Mouse (Mus musculus): ENCODE measurements at regions not wholly inside any gene's neighbourhood (a gene's known extent, or its start where the extent isn't known, plus 50 kb on each side); places are given as distances from the start of the nearest gene placed in this dataset.

DNA sequence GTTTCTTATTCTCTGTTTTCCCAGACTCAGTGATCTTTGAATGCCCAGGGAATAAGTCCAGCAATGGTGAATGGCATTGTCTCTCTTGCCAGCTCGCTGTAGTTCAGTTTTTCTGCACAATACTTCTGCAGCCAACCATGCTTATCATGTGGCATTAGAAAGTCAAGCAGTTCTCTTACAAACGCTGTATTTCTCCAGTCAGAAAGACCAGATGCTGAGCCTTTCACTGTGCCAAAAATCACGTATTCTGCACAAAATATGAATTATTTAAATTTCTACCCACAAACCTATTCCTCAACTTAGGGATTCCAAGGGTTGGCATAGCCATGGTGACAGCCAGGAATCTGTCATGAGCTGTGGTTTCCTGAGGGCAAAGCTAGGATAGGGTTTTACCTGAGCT, 95.0 kb upstream of the 1700025G04Rik start:
- H3K4me1 ChIP-seq (ENCODE audit: control insufficient read depth, low read depth, low read length): no peaks in the 10 kb centered on the region
- no peaks in the 10 kb centered on the region for H3K27me3 ChIP-seq (ENCODE audit: control insufficient read depth, insufficient read depth, low read depth, low read length)
- no peak overlapping the region for H3K27ac ChIP-seq (ENCODE audit: low read length)
- H3K9ac ChIP-seq (ENCODE audit: low read depth, low read length): no peak overlapping the region
- no peak overlapping the region for H3K4me3 ChIP-seq (ENCODE audit: low read depth, low read length)
- no peak overlapping the region for H3K4me2 ChIP-seq (ENCODE audit: low read depth, low read length)
- no peaks in the 10 kb centered on the region for H3K9me3 ChIP-seq (replicated peaks; ENCODE audit: control insufficient read depth, low read length)
- H3K36me3 ChIP-seq (ENCODE audit: control insufficient read depth, insufficient read depth): no peaks in the 10 kb centered on the region
- no peak for ATAC-seq (ENCODE audit: low read depth)
- WGBS (ENCODE audit: insufficient replicate concordance): 51% methylated on average over 3 of the region's 3 CpGs

DNA sequence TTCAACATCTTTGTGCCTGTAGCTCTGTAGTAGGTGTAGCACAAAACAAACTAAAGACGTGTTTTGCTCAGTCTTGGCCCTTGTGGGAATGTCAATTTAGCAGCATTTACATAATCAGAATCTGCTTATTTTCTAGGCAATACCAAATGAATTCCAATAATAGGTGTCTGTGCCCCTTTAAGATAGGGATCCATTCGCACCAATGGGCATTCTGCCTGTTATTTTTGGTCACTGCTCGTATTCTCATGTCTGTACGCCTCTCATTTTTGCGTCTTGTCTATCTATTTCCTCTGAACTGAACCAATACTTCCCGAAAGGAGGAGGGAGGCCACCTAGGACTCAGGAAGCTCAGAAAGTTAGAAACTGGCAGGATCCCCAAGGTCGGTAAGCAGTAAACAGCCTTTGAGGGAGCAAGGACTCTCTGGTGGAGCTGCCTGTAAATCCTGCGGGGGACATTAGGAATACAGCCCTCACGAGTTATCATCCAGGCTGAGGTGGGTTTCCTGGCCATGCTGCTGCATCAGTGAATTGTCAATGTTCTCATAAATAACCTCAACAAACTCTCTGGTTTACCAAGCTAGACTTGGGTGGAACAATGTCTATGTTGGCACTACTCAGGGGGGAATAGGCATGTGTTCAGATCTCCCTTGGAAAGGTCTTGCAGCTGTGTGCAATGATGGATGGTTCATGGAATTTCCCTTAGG, 86.5 kb upstream of the 1700025G04Rik start:
- ATAC-seq (ENCODE audit: low read depth): no peak
- Histone ChIP-seq H3K4me3 (ENCODE audit: low read depth, low read length) (no peak overlapping the region), H3K4me1 (ENCODE audit: control insufficient read depth, low read depth, low read length) (no peaks in the 10 kb centered on the region), H3K4me2 (ENCODE audit: low read depth, low read length) (no peak overlapping the region), H3K27me3 (ENCODE audit: control insufficient read depth, insufficient read depth, low read depth, low read length) (no peaks in the 10 kb centered on the region), H3K9ac (ENCODE audit: low read depth, low read length) (no peak overlapping the region), H3K36me3 (ENCODE audit: control insufficient read depth, insufficient read depth) (no peaks in the 10 kb centered on the region), H3K27ac (ENCODE audit: low read length) (no peak overlapping the region), H3K9me3 (replicated peaks; ENCODE audit: control insufficient read depth, low read length) (no peaks in the 10 kb centered on the region)
- WGBS (ENCODE audit: insufficient replicate concordance): 59% methylated on average over 9 of the region's 9 CpGs

DNA sequence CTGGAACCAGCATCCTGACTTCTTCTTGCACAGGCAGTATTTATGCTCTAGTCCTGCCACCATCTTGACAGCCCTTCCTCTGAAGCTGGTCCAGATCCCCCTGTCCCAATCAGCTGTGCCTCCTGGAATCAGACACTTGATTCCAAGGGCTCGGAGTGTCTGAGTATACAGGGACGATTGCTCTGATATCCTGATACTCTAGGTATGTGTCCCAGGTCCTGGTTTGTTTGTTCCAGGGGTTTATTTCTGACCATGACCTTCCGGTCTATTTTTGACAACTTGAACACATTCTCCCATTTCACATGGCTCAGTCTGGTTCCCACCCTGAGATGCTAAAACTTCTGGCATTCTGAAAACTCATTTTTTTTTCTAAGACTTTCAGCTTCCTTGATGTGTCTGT, 85.8 kb upstream of the 1700025G04Rik start:
- Histone ChIP-seq H3K36me3 (ENCODE audit: control insufficient read depth, insufficient read depth) (no peaks in the 10 kb centered on the region), H3K27me3 (ENCODE audit: control insufficient read depth, insufficient read depth, low read depth, low read length) (no peaks in the 10 kb centered on the region), H3K9ac (ENCODE audit: low read depth, low read length) (no peak overlapping the region), H3K4me3 (ENCODE audit: low read depth, low read length) (no peak overlapping the region), H3K4me1 (ENCODE audit: control insufficient read depth, low read depth, low read length) (no peaks in the 10 kb centered on the region), H3K4me2 (ENCODE audit: low read depth, low read length) (no peak overlapping the region), H3K9me3 (replicated peaks; ENCODE audit: control insufficient read depth, low read length) (no peaks in the 10 kb centered on the region), H3K27ac (ENCODE audit: low read length) (no peak overlapping the region)
- ATAC-seq (ENCODE audit: low read depth): no peak
- WGBS (ENCODE audit: insufficient replicate concordance): 66% methylated on average over 3 of the region's 3 CpGs

DNA sequence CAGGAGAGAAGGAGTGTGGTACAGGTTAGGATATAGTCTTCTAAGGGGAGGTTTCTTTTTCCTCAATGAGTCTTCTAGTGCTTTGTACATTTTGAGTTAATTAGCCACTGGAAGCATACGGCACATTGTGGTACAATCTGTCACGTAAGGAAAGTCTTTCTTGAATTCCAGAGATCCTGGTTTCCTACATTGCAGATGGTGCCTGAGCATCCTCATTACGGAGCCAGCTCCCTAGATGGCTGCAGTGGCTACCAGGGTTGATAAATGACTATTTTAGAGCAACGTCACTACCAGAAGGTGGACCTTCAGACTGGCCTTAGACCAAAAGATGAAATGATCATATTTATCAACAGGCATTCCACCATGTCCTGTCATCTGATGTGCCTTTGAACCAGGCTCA, 84.5 kb upstream of the 1700025G04Rik start:
- H3K27ac ChIP-seq (ENCODE audit: low read length): no peak overlapping the region
- ATAC-seq (ENCODE audit: low read depth): no peak
- no peaks in the 10 kb centered on the region for H3K4me1 ChIP-seq (ENCODE audit: control insufficient read depth, low read depth, low read length)
- H3K9me3 ChIP-seq (replicated peaks; ENCODE audit: control insufficient read depth, low read length): no peaks in the 10 kb centered on the region
- 77% methylated on average over 4 of the region's 4 CpGs for WGBS (ENCODE audit: insufficient replicate concordance)
- H3K27me3 ChIP-seq (ENCODE audit: control insufficient read depth, insufficient read depth, low read depth, low read length): no peaks in the 10 kb centered on the region
- H3K36me3 ChIP-seq (ENCODE audit: control insufficient read depth, insufficient read depth): no peaks in the 10 kb centered on the region
- H3K4me3 ChIP-seq (ENCODE audit: low read depth, low read length): no peak overlapping the region
- H3K4me2 ChIP-seq (ENCODE audit: low read depth, low read length): no peak overlapping the region
- no peak overlapping the region for H3K9ac ChIP-seq (ENCODE audit: low read depth, low read length)

DNA sequence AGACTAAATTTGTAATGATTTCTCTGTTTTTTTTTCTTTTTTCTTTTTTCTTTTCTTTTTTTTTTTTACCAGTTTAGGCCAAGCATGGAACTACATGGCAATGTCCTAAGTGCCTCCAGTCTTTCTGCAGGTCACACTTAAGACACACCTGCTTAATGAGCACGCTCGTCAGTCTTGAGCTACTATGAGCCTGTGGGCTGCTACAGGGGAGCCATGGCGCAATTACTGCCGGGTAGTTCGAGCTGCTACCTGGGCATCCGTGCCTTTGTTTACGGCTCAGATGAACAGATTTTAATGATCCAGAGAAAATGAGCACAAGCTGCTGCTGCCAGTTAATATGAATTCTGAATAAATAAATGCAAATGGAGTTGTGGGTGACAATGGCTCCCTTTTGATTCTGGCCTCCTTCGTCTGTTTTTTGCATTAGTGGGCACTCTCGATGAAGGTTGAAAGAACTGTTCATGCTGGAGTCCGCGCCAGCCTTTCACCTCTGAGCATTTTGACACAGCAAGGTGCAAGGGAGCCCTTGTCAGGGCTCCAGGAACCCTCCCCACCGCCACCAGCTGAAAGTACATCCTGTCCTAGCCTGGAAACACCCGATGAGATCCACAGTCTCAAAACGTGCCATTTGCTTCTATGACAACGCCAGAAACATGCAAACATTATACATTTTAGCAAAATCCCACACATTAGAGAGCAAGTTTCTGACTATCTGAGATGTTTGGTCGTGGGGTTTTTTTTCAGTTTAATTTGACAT, 81.3 kb upstream of the 1700025G04Rik start:
- 68% methylated on average over 16 of the region's 16 CpGs for WGBS (ENCODE audit: insufficient replicate concordance)
- Histone ChIP-seq H3K9me3 (replicated peaks; ENCODE audit: control insufficient read depth, low read length) (no peaks in the 10 kb centered on the region), H3K27me3 (ENCODE audit: control insufficient read depth, insufficient read depth, low read depth, low read length) (no peaks in the 10 kb centered on the region), H3K36me3 (ENCODE audit: control insufficient read depth, insufficient read depth) (no peaks in the 10 kb centered on the region), H3K9ac (ENCODE audit: low read depth, low read length) (no peak overlapping the region), H3K4me1 (ENCODE audit: control insufficient read depth, low read depth, low read length) (no peaks in the 10 kb centered on the region), H3K4me3 (ENCODE audit: low read depth, low read length) (no peak overlapping the region), H3K27ac (ENCODE audit: low read length) (no peak overlapping the region), H3K4me2 (ENCODE audit: low read depth, low read length) (no peak overlapping the region)
- no peak for ATAC-seq (ENCODE audit: low read depth)

DNA sequence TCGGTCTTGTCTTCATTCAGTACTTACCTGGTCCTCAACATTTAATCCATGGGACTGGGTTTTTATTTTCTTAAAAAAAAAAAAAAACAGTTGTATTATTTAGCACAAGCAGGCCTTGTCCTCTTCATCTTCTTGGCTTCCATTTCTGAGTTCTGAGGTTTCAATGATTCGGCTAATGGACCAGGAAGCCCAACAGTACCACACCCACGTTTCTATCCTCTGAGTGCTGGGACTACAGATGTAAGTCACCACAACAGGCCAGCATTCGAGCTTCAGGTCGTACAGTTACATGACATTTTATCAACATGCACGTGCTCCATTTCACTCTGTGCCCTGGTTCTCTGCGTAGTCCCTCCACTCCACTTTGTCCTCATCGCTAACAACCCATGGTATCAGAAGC, 80.7 kb upstream of the 1700025G04Rik start:
- 67% methylated on average over 8 of the region's 8 CpGs for WGBS (ENCODE audit: insufficient replicate concordance)
- no peak overlapping the region for H3K4me2 ChIP-seq (ENCODE audit: low read depth, low read length)
- no peaks in the 10 kb centered on the region for H3K9me3 ChIP-seq (replicated peaks; ENCODE audit: control insufficient read depth, low read length)
- H3K4me3 ChIP-seq (ENCODE audit: low read depth, low read length): no peak overlapping the region
- no peak overlapping the region for H3K9ac ChIP-seq (ENCODE audit: low read depth, low read length)
- no peaks in the 10 kb centered on the region for H3K4me1 ChIP-seq (ENCODE audit: control insufficient read depth, low read depth, low read length)
- no peak overlapping the region for H3K27ac ChIP-seq (ENCODE audit: low read length)
- H3K36me3 ChIP-seq (ENCODE audit: control insufficient read depth, insufficient read depth): no peaks in the 10 kb centered on the region
- no peaks in the 10 kb centered on the region for H3K27me3 ChIP-seq (ENCODE audit: control insufficient read depth, insufficient read depth, low read depth, low read length)
- ATAC-seq (ENCODE audit: low read depth): no peak

DNA sequence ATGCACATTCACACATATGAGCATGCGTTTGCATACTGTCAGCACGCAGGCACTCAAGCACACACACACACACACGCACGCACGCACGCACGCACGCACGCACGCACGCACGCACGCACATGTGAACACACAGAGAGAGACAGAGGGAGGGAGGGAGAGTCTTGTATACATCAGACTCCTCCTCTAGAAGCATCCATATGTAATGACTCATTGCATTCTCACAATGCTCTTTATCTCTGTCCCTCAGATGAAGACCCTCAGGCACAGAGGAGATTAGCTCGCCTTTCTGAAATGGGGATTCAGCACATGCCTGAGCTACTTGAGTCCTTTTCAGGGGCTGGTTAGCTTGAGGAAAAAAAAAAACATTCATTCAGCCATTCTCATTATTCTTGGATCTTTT, 79.6 kb upstream of the 1700025G04Rik start:
- WGBS (ENCODE audit: insufficient replicate concordance): 90% methylated on average over 14 of the region's 14 CpGs
- H3K9me3 ChIP-seq (replicated peaks; ENCODE audit: control insufficient read depth, low read length): no peaks in the 10 kb centered on the region
- ATAC-seq (ENCODE audit: low read depth): no peak

DNA sequence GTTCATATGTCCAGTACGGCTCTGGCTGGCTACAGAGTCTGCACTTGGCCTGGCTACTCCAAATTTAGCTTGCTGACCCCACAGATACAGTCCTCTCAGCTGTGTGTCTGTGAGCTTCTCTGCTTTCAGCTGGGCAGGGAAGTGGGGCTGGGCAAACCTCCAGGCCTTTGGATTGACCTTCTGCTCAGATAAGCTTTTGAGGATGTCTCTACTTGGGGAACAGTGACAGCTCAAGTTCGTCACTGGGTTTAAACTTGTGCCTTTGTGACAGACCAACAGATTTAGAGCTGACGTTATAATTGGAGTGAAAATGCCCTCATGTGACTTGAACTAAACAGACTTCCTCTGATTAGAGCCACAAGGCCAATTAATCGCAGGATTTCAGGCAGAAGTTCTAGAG, 78.4 kb upstream of the 1700025G04Rik start:
- Histone ChIP-seq H3K9ac (ENCODE audit: low read depth, low read length) (no peak overlapping the region), H3K36me3 (ENCODE audit: control insufficient read depth, insufficient read depth) (no peaks in the 10 kb centered on the region), H3K4me1 (ENCODE audit: control insufficient read depth, low read depth, low read length) (no peaks in the 10 kb centered on the region), H3K27me3 (ENCODE audit: control insufficient read depth, insufficient read depth, low read depth, low read length) (no peaks in the 10 kb centered on the region), H3K27ac (ENCODE audit: low read length) (no peak overlapping the region), H3K9me3 (replicated peaks; ENCODE audit: control insufficient read depth, low read length) (no peaks in the 10 kb centered on the region), H3K4me3 (ENCODE audit: low read depth, low read length) (no peak overlapping the region), H3K4me2 (ENCODE audit: low read depth, low read length) (no peak overlapping the region)
- peak; percentile 41; the same call in 1 of the 2 replicates for ATAC-seq (ENCODE audit: low read depth)
- 55% methylated on average over 4 of the region's 4 CpGs for WGBS (ENCODE audit: insufficient replicate concordance)

More for the DNA sequence above, 79.6 kb upstream of the 1700025G04Rik start:
- Histone ChIP-seq H3K36me3 (ENCODE audit: control insufficient read depth, insufficient read depth) (no peaks in the 10 kb centered on the region), H3K27me3 (ENCODE audit: control insufficient read depth, insufficient read depth, low read depth, low read length) (no peaks in the 10 kb centered on the region), H3K4me1 (ENCODE audit: control insufficient read depth, low read depth, low read length) (no peaks in the 10 kb centered on the region), H3K9ac (ENCODE audit: low read depth, low read length) (no peak overlapping the region), H3K27ac (ENCODE audit: low read length) (no peak overlapping the region), H3K4me3 (ENCODE audit: low read depth, low read length) (no peak overlapping the region), H3K4me2 (ENCODE audit: low read depth, low read length) (no peak overlapping the region)

DNA sequence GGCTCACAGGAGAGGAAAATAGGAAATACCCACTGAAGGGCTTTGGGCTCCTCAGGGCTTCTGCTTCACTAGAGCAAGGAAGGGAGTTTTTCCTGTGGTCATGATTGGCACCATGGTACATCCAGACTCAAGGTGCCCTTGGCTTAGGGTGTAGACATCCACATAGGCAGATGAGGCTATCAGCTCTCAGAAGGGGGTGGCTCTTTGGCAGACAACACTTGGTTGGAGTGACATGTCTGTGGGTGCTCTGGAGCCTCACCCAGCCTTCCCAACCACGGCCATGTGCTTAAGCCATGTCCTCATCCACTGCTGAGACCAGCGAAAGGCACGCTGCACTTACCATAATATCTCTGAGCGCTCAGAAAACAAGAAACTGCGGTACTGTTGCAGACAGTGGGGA, 77.8 kb upstream of the 1700025G04Rik start:
- no peak for ATAC-seq (ENCODE audit: low read depth)
- Histone ChIP-seq H3K4me1 (ENCODE audit: control insufficient read depth, low read depth, low read length) (no peaks in the 10 kb centered on the region), H3K9me3 (replicated peaks; ENCODE audit: control insufficient read depth, low read length) (no peaks in the 10 kb centered on the region), H3K4me2 (ENCODE audit: low read depth, low read length) (no peak overlapping the region), H3K9ac (ENCODE audit: low read depth, low read length) (no peak overlapping the region), H3K4me3 (ENCODE audit: low read depth, low read length) (no peak overlapping the region), H3K36me3 (ENCODE audit: control insufficient read depth, insufficient read depth) (no peaks in the 10 kb centered on the region), H3K27ac (ENCODE audit: low read length) (no peak overlapping the region), H3K27me3 (ENCODE audit: control insufficient read depth, insufficient read depth, low read depth, low read length) (no peaks in the 10 kb centered on the region)
- 65% methylated on average over 5 of the region's 5 CpGs for WGBS (ENCODE audit: insufficient replicate concordance)
